In genomic region chr9:85538557-85538956, GRCm38 (mm10) we compare ENCODE assay signal across 21 mouse cellular contexts.
"Had no signal": no experiment of that assay in that cellular context is flagged by ENCODE, and none has a peak within 500 bp of the region (broad histone marks: within the 10 kb centered on the region; RNA-seq: fewer than 3 reads in every experiment).

No protein-coding gene starts in this region.

- DNase-seq: kidney, adult 2 months; kidney, postnatal 25 days; layer of hippocampus, adult 9-11 months; liver; liver, embryonic 13.5 days; lung, postnatal 10 days; lung, postnatal 36 days; right cerebral cortex, adult 18-20 months; right cerebral cortex, postnatal 14 days; right cerebral cortex, postnatal 4 days; thymus, postnatal 25 days had no signal

- H3K9me3 ChIP-seq: limb, embryonic 10.5 days; limb, embryonic 13.5 days; liver, embryonic 13.5 days; lung, embryonic 15.5 days; midbrain, embryonic 10.5 days; midbrain, embryonic 13.5 days had no signal

- H3K27me3 ChIP-seq: limb, embryonic 13.5 days; liver, embryonic 13.5 days; lung, embryonic 15.5 days; midbrain, embryonic 13.5 days had no signal

- H3K4me1 ChIP-seq: limb, embryonic 10.5 days; limb, embryonic 13.5 days; liver, embryonic 13.5 days; midbrain, embryonic 10.5 days; midbrain, embryonic 13.5 days had no signal

- H3K4me2 ChIP-seq: limb, embryonic 13.5 days; liver, embryonic 13.5 days; lung, embryonic 15.5 days; midbrain, embryonic 13.5 days had no signal

- H3K9ac ChIP-seq: limb, embryonic 13.5 days; liver, embryonic 13.5 days; lung, embryonic 15.5 days; midbrain, embryonic 13.5 days had no signal

- H3K27ac ChIP-seq: kidney, postnatal 0 days; layer of hippocampus, adult 2 months; limb, embryonic 10.5 days; limb, embryonic 13.5 days; liver, embryonic 13.5 days; lung, embryonic 15.5 days; midbrain, embryonic 10.5 days; midbrain, embryonic 13.5 days; stomach, postnatal 0 days had no signal

- H3K36me3 ChIP-seq: limb, embryonic 10.5 days; limb, embryonic 13.5 days; liver, embryonic 13.5 days; lung, embryonic 15.5 days; midbrain, embryonic 10.5 days; midbrain, embryonic 13.5 days had no signal

- ATAC-seq: intestine, postnatal 0 days; midbrain, embryonic 13.5 days; midbrain, embryonic 16.5 days had no signal

- H3K4me3 ChIP-seq: layer of hippocampus, adult 2 months; limb, embryonic 10.5 days; limb, embryonic 13.5 days; liver, embryonic 13.5 days; lung, embryonic 15.5 days; midbrain, embryonic 10.5 days; midbrain, embryonic 13.5 days had no signal
